Mouse (Mus musculus): ENCODE data around the gene Cd8b1. TPM values are rescaled to one million over a fixed set of nuclear protein-coding genes. Genes with fewer than 3 reads are reported as not detected.

Gene Cd8b1
- polyA plus RNA-seq, 1 experiment from 2014 or later: not detected

- Histone ChIP-seq H3K4me1 (ENCODE audit: insufficient read depth) (no peaks in the 10 kb centered on the region), H3K9me3 (ENCODE audit: low read length) (no peaks in the 10 kb centered on the region), H3K9ac (replicated peaks) (no peak overlapping the region), H3K27ac (ENCODE audit: low read depth) (no peak overlapping the region), H3K4me3 (ENCODE audit: low read depth, low read length) (no peak overlapping the region), H3K4me2 (ENCODE audit: low read depth, low read length) (no peak overlapping the region), H3K27me3 (ENCODE audit: insufficient read depth, low read length) (no peaks in the 10 kb centered on the region), H3K36me3 (replicated peaks; ENCODE audit: insufficient read depth, low read length) (no peaks in the 10 kb centered on the region)
- ATAC-seq: no peak
- WGBS (ENCODE audit: insufficient replicate concordance): 69% methylated on average over 10 of the region's 10 CpGs
- TF ChIP-seq EP300 (IDR thresholded peaks at IDR 0.05; ENCODE audit: low read depth): no peak
- no peak for DNase-seq
These were observed 30.4 kb downstream of the Cd8b1 start for GRCm38 (mm10) chr6:71352866-71353427.

DNA sequence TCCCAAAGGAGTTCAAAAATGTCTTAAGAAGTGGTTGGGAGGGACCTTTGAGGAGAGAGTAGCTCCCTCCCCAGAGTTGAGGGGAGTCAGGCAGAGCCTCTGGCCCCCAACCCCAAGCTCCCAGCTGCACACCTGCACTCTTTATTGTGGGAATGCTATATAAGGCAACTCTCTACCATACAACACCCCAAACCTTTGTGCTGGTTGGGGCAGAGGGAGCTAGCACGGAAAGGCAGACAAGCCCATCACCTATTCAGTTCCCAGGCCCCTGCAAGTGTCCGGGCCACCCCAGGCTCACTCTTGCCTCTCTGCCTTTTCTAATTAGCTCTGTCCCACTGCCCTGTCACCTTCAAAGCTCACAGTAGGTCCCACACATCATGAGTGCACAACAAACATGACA, 31.1 kb downstream of the Cd8b1 start:
- DNase-seq (no peak), ATAC-seq (no peak)
- H3K36me3 ChIP-seq (replicated peaks; ENCODE audit: insufficient read depth, low read length): no peaks in the 10 kb centered on the region

GRCm38 (mm10) chr6:71357493-71357892, 34.9 kb downstream of the Cd8b1 start:
- ATAC-seq (no peak), DNase-seq (no peak)
- H3K36me3 ChIP-seq (replicated peaks; ENCODE audit: insufficient read depth, low read length): no peaks in the 10 kb centered on the region
- H3K9ac ChIP-seq (replicated peaks): no peak overlapping the region
- WGBS (ENCODE audit: insufficient replicate concordance): 70% methylated on average over 7 of the region's 7 CpGs
- no peak overlapping the region for H3K4me2 ChIP-seq (ENCODE audit: low read depth, low read length)
- H3K4me3 ChIP-seq (ENCODE audit: low read depth, low read length): no peak overlapping the region
- no peak overlapping the region for H3K27ac ChIP-seq (ENCODE audit: low read depth)
- H3K4me1 ChIP-seq (ENCODE audit: insufficient read depth): no peaks in the 10 kb centered on the region
- TF ChIP-seq CTCF (IDR thresholded peaks at IDR 0.05; ENCODE audit: low read depth): no peak
- TF ChIP-seq EP300 (IDR thresholded peaks at IDR 0.05; ENCODE audit: low read depth): no peak
- H3K27me3 ChIP-seq (ENCODE audit: insufficient read depth, low read length): no peaks in the 10 kb centered on the region
- no peaks in the 10 kb centered on the region for H3K9me3 ChIP-seq (ENCODE audit: low read length)

More for the DNA sequence above, 31.1 kb downstream of the Cd8b1 start:
- no peak overlapping the region for H3K4me3 ChIP-seq (ENCODE audit: low read depth, low read length)
- WGBS (ENCODE audit: insufficient replicate concordance): 59% methylated on average over 2 of the region's 2 CpGs
- H3K9ac ChIP-seq (replicated peaks): no peak overlapping the region
- H3K4me2 ChIP-seq (ENCODE audit: low read depth, low read length): no peak overlapping the region
- TF ChIP-seq EP300 (IDR thresholded peaks at IDR 0.05; ENCODE audit: low read depth) (no peak), CTCF (IDR thresholded peaks at IDR 0.05; ENCODE audit: low read depth) (no peak)
- H3K4me1 ChIP-seq (ENCODE audit: insufficient read depth): no peaks in the 10 kb centered on the region
- no peak overlapping the region for H3K27ac ChIP-seq (ENCODE audit: low read depth)
- H3K27me3 ChIP-seq (ENCODE audit: insufficient read depth, low read length): no peaks in the 10 kb centered on the region
- no peaks in the 10 kb centered on the region for H3K9me3 ChIP-seq (ENCODE audit: low read length)

- no peaks in the 10 kb centered on the region for H3K36me3 ChIP-seq (replicated peaks; ENCODE audit: insufficient read depth, low read length)
- no peaks in the 10 kb centered on the region for H3K4me1 ChIP-seq (ENCODE audit: insufficient read depth)
- H3K4me2 ChIP-seq (ENCODE audit: low read depth, low read length): no peak overlapping the region
- no peak overlapping the region for H3K27ac ChIP-seq (ENCODE audit: low read depth)
- DNase-seq (no peak), ATAC-seq (no peak)
- H3K27me3 ChIP-seq (ENCODE audit: insufficient read depth, low read length): no peaks in the 10 kb centered on the region
- H3K9ac ChIP-seq (replicated peaks): no peak overlapping the region
- no peak for TF ChIP-seq EP300 (IDR thresholded peaks at IDR 0.05; ENCODE audit: low read depth)
- TF ChIP-seq CTCF (IDR thresholded peaks at IDR 0.05; ENCODE audit: low read depth): no peak
- 70% methylated on average over 4 of the region's 4 CpGs for WGBS (ENCODE audit: insufficient replicate concordance)
- no peaks in the 10 kb centered on the region for H3K9me3 ChIP-seq (ENCODE audit: low read length)
- H3K4me3 ChIP-seq (ENCODE audit: low read depth, low read length): no peak overlapping the region
These were observed 37.6 kb downstream of the Cd8b1 start for GRCm38 (mm10) chr6:71360221-71360620.

DNA sequence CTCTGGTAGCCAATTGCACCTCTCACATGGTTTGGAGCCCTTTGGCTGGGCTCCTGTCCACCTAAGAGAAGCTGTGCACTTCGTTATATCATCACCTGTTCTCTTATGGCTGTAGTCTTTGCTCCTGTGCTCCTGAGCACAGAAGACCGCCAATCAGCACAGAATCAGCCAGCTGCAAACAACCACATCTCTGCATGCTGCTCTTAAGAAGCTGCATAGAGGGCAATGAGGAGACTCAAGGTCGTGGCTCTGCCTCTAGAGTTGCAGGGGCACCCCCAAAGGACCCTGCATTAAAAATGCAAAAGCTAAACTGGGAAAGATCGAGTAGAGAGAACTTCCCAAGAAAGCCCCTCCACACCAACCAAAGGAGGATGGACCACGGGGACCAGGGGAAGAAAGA, 38.2 kb downstream of the Cd8b1 start:
- Histone ChIP-seq H3K27ac (ENCODE audit: low read depth) (no peak overlapping the region), H3K27me3 (ENCODE audit: insufficient read depth, low read length) (no peaks in the 10 kb centered on the region), H3K9me3 (ENCODE audit: low read length) (no peaks in the 10 kb centered on the region), H3K36me3 (replicated peaks; ENCODE audit: insufficient read depth, low read length) (no peaks in the 10 kb centered on the region), H3K4me3 (ENCODE audit: low read depth, low read length) (no peak overlapping the region), H3K9ac (replicated peaks) (no peak overlapping the region), H3K4me2 (ENCODE audit: low read depth, low read length) (no peak overlapping the region), H3K4me1 (ENCODE audit: insufficient read depth) (no peaks in the 10 kb centered on the region)
- ATAC-seq: no peak
- WGBS (ENCODE audit: insufficient replicate concordance): 52% methylated on average over 5 of the region's 5 CpGs
- DNase-seq: no peak
- TF ChIP-seq EP300 (IDR thresholded peaks at IDR 0.05; ENCODE audit: low read depth): no peak
- TF ChIP-seq CTCF (IDR thresholded peaks at IDR 0.05; ENCODE audit: low read depth): no peak

DNA sequence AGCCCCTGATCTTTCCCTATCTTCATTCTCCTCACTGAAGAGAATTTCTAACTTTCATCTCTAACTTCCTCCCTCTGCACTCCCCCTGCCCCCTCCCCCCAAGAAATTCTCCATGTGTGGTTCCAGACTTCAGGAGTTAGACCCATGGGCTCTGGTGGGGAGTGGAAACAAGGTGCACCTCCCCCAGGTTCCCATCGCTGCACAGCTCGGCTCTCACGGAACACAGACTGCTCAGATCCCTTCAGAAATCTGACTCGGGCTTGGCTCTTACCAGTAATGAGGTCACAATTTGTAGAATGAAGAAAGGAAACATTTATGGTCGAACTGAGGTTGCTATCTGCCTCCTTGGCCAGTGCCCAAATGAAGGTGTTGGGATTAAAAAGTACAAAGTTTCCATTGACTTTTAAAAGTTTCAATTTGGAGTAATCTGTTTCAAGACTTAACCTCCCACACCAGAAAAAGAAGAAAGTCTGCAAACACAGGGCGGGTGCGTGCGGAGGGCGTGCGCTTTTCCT, 38.6 kb downstream of the Cd8b1 start:
- ATAC-seq: no peak
- Histone ChIP-seq H3K27ac (ENCODE audit: low read depth) (no peak overlapping the region), H3K4me3 (ENCODE audit: low read depth, low read length) (no peak overlapping the region), H3K4me1 (ENCODE audit: insufficient read depth) (no peaks in the 10 kb centered on the region), H3K4me2 (ENCODE audit: low read depth, low read length) (no peak overlapping the region), H3K9me3 (ENCODE audit: low read length) (no peaks in the 10 kb centered on the region), H3K9ac (replicated peaks) (no peak overlapping the region), H3K27me3 (ENCODE audit: insufficient read depth, low read length) (no peaks in the 10 kb centered on the region), H3K36me3 (replicated peaks; ENCODE audit: insufficient read depth, low read length) (no peaks in the 10 kb centered on the region)
- 72% methylated on average over 10 of the region's 10 CpGs for WGBS (ENCODE audit: insufficient replicate concordance)
- no peak for DNase-seq
- TF ChIP-seq EP300 (IDR thresholded peaks at IDR 0.05; ENCODE audit: low read depth) (no peak), CTCF (IDR thresholded peaks at IDR 0.05; ENCODE audit: low read depth) (no peak)

Measured in liver, postnatal 0 days (tissue).